Mouse (Mus musculus): ENCODE measurements at regions not wholly inside any gene's neighbourhood (a gene's known extent, or its start where the extent isn't known, plus 50 kb on each side); places are given as distances from the start of the nearest gene placed in this dataset.

- Histone ChIP-seq H3K4me3 (no peak overlapping the region), H3K27ac (no peak overlapping the region), H3K4me2 (no peak overlapping the region), H3K27me3 (no peaks in the 10 kb centered on the region), H3K9ac (no peak overlapping the region), H3K36me3 (no peaks in the 10 kb centered on the region), H3K4me1 (no peaks in the 10 kb centered on the region), H3K9me3 (no peaks in the 10 kb centered on the region)
- no peak for ATAC-seq (ENCODE audit: insufficient number of reproducible peaks, low FRiP score, low TSS enrichment, low read depth)
- WGBS = 19% methylated on average over 1 of the region's 1 CpGs
Measured at GRCm38 (mm10) chr2:139207649-139208048, 286.1 kb upstream of the Sptlc3 start.

- Histone ChIP-seq H3K9me3 (no peaks in the 10 kb centered on the region), H3K36me3 (no peaks in the 10 kb centered on the region), H3K4me2 (no peak overlapping the region), H3K9ac (no peak overlapping the region), H3K4me1 (peaks cover 5% of the 10 kb centered on the region), H3K4me3 (no peak overlapping the region), H3K27me3 (no peaks in the 10 kb centered on the region), H3K27ac (0 out of 2 replicates have a peak overlapping the region, but pooled peaks have one; percentile 27)
- ATAC-seq (ENCODE audit: insufficient number of reproducible peaks, low FRiP score, low TSS enrichment, low read depth) = no peak
- 12% methylated on average over 9 of the region's 9 CpGs for WGBS
Measured at GRCm38 (mm10) chr2:139220757-139221400, 272.8 kb upstream of the Sptlc3 start.

DNA sequence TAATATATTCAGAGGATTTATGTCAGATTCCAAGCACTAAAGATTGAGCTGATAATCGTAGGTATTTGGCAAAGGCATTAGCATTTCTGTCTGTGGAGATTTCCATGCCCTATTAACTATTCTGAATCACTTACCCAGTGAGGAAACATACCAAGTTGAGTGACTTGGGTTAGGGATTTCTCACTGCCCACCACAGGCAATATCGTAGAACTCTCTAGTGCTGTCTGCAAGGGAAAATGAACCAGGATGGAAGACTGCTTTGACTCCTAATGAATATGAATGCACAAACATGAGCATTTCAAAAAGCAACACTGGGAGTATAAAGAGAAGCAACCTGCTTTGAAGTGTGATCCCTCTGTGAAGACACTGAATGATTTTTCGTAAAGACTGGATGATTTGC lies 263.3 kb upstream of the Sptlc3 start:
- Histone ChIP-seq H3K36me3 (no peaks in the 10 kb centered on the region), H3K4me2 (no peak overlapping the region), H3K27ac (no peak overlapping the region), H3K4me1 (no peaks in the 10 kb centered on the region), H3K4me3 (no peak overlapping the region), H3K9me3 (no peaks in the 10 kb centered on the region), H3K27me3 (no peaks in the 10 kb centered on the region), H3K9ac (no peak overlapping the region)
- no peak for ATAC-seq (ENCODE audit: insufficient number of reproducible peaks, low FRiP score, low TSS enrichment, low read depth)
- WGBS = 62% methylated on average over 3 of the region's 3 CpGs

DNA sequence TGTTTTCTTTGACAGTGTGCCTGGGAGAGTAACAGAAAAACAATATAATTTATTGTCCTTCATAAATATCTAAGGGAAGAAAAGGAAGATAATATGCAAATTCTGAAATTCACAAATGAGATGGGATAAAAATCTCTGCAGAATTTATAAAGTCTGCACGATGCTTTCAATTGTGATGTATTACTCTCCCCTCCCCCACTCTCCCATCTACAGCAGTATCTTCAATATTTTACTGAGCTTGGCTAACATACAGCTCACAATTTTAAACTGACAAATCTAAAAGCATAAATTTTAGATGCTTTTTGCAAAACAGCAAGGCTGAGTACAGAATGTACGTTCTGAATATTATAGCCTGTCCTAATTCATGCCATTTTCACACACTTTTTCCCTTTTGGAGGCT lies 243.6 kb upstream of the Sptlc3 start:
- no peak overlapping the region for H3K9ac ChIP-seq
- no peak overlapping the region for H3K27ac ChIP-seq
- no peak overlapping the region for H3K4me2 ChIP-seq
- no peaks in the 10 kb centered on the region for H3K9me3 ChIP-seq
- H3K4me3 ChIP-seq = no peak overlapping the region
- 80% methylated on average over 2 of the region's 2 CpGs for WGBS
- no peaks in the 10 kb centered on the region for H3K4me1 ChIP-seq
- no peaks in the 10 kb centered on the region for H3K36me3 ChIP-seq
- H3K27me3 ChIP-seq = no peaks in the 10 kb centered on the region
- ATAC-seq (ENCODE audit: insufficient number of reproducible peaks, low FRiP score, low TSS enrichment, low read depth) = no peak

- 81% methylated on average over 2 of the region's 2 CpGs for WGBS
- no peak overlapping the region for H3K4me2 ChIP-seq
- H3K27ac ChIP-seq = no peak overlapping the region
- H3K9ac ChIP-seq = no peak overlapping the region
- H3K27me3 ChIP-seq = no peaks in the 10 kb centered on the region
- H3K9me3 ChIP-seq = no peaks in the 10 kb centered on the region
- H3K36me3 ChIP-seq = no peaks in the 10 kb centered on the region
- no peak for ATAC-seq (ENCODE audit: insufficient number of reproducible peaks, low FRiP score, low TSS enrichment, low read depth)
- H3K4me1 ChIP-seq = no peaks in the 10 kb centered on the region
- H3K4me3 ChIP-seq = no peak overlapping the region
Measured at GRCm38 (mm10) chr2:139267119-139267518, 226.6 kb upstream of the Sptlc3 start.

- no peak for ATAC-seq (ENCODE audit: insufficient number of reproducible peaks, low FRiP score, low TSS enrichment, low read depth)
- Histone ChIP-seq H3K9ac (no peak overlapping the region), H3K4me2 (no peak overlapping the region), H3K36me3 (no peaks in the 10 kb centered on the region), H3K27ac (no peak overlapping the region), H3K4me1 (no peaks in the 10 kb centered on the region), H3K9me3 (no peaks in the 10 kb centered on the region), H3K27me3 (no peaks in the 10 kb centered on the region), H3K4me3 (no peak overlapping the region)
- 73% methylated on average over 5 of the region's 5 CpGs for WGBS
Measured at GRCm38 (mm10) chr2:139276581-139276980, 217.1 kb upstream of the Sptlc3 start.

- no peak overlapping the region for H3K9ac ChIP-seq
- ATAC-seq (ENCODE audit: insufficient number of reproducible peaks, low FRiP score, low TSS enrichment, low read depth) = no peak
- no peaks in the 10 kb centered on the region for H3K36me3 ChIP-seq
- no peak overlapping the region for H3K27ac ChIP-seq
- H3K4me1 ChIP-seq = no peaks in the 10 kb centered on the region
- no peak overlapping the region for H3K4me3 ChIP-seq
- 86% methylated on average over 8 of the region's 8 CpGs for WGBS
- H3K4me2 ChIP-seq = no peak overlapping the region
- no peaks in the 10 kb centered on the region for H3K27me3 ChIP-seq
- no peaks in the 10 kb centered on the region for H3K9me3 ChIP-seq
Measured at GRCm38 (mm10) chr2:139277571-139277970, 216.1 kb upstream of the Sptlc3 start.

DNA sequence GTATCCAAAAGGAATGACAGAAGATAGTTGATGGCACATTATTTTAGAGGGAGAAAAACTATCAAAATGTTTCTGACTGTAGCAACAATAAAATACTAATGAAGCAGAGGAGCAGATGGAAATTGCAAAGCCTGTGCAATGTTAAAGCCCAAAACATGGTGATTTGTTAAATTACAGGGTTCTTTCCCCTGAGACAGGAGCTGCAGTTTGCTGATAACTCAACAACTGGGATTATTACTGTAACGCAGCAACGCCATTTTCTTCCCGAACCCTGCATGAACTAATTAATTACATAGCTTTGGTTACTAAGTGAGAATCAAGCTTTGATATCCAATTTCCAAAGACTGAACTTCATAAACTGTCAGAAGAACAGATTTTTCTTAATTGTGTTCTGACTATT lies 212.7 kb upstream of the Sptlc3 start:
- whole genome bisulfite sequencing = 57% methylated on average over 3 of the region's 3 CpGs
- no peak overlapping the region for H3K9ac ChIP-seq
- no peak overlapping the region for H3K27ac ChIP-seq
- H3K27me3 ChIP-seq = no peaks in the 10 kb centered on the region
- H3K9me3 ChIP-seq = no peaks in the 10 kb centered on the region
- no peak for ATAC-seq (ENCODE audit: insufficient number of reproducible peaks, low FRiP score, low TSS enrichment, low read depth)
- H3K4me1 ChIP-seq = no peaks in the 10 kb centered on the region
- no peaks in the 10 kb centered on the region for H3K36me3 ChIP-seq
- no peak overlapping the region for H3K4me3 ChIP-seq
- no peak overlapping the region for H3K4me2 ChIP-seq

- WGBS = 45% methylated on average over 4 of the region's 4 CpGs
- no peak overlapping the region for H3K27ac ChIP-seq
- H3K36me3 ChIP-seq = no peaks in the 10 kb centered on the region
- H3K27me3 ChIP-seq = no peaks in the 10 kb centered on the region
- no peak overlapping the region for H3K4me2 ChIP-seq
- H3K4me3 ChIP-seq = no peak overlapping the region
- no peak overlapping the region for H3K9ac ChIP-seq
- no peaks in the 10 kb centered on the region for H3K4me1 ChIP-seq
- ATAC-seq (ENCODE audit: insufficient number of reproducible peaks, low FRiP score, low TSS enrichment, low read depth) = no peak
- no peaks in the 10 kb centered on the region for H3K9me3 ChIP-seq
Measured at GRCm38 (mm10) chr2:139284315-139284714, 209.4 kb upstream of the Sptlc3 start.

GRCm38 (mm10) chr2:139286446-139286845 lies 207.3 kb upstream of the Sptlc3 start:
- Histone ChIP-seq H3K9me3 (no peaks in the 10 kb centered on the region), H3K27me3 (no peaks in the 10 kb centered on the region), H3K9ac (no peak overlapping the region), H3K36me3 (no peaks in the 10 kb centered on the region), H3K4me1 (no peaks in the 10 kb centered on the region), H3K4me3 (no peak overlapping the region), H3K27ac (no peak overlapping the region), H3K4me2 (no peak overlapping the region)
- WGBS = 52% methylated on average over 2 of the region's 2 CpGs
- ATAC-seq (ENCODE audit: insufficient number of reproducible peaks, low FRiP score, low TSS enrichment, low read depth) = no peak

GRCm38 (mm10) chr2:139298541-139299152 lies 195.1 kb upstream of the Sptlc3 start:
- no peak for ATAC-seq (ENCODE audit: insufficient number of reproducible peaks, low FRiP score, low TSS enrichment, low read depth)
- Histone ChIP-seq H3K4me1 (no peaks in the 10 kb centered on the region), H3K36me3 (no peaks in the 10 kb centered on the region), H3K27me3 (no peaks in the 10 kb centered on the region), H3K4me2 (no peak overlapping the region), H3K27ac (no peak overlapping the region), H3K9me3 (no peaks in the 10 kb centered on the region), H3K9ac (no peak overlapping the region), H3K4me3 (no peak overlapping the region)
- WGBS = 58% methylated on average over 6 of the region's 6 CpGs

DNA sequence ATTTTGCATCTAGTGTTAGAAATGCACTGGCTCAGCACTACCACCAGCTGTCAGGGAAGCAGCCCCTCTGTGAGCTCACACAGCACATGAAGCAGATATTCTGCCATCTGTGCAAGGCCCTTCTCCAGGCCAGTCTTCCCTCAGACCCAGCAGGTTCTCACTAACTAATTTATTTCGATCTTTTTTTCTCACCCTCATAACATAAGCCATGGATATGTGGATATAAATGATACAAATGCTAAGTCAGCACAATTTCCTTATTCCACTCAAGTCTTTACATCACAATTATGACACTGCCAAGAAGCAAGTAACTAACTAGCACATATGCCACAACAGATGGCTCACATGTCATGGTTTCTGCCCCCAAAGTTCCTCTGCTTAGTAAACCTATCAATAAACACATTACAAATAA lies 182.3 kb upstream of the Sptlc3 start:
- H3K27ac ChIP-seq = no peak overlapping the region
- no peak overlapping the region for H3K4me2 ChIP-seq
- H3K9ac ChIP-seq = no peak overlapping the region
- H3K4me3 ChIP-seq = no peak overlapping the region
- H3K4me1 ChIP-seq = no peaks in the 10 kb centered on the region
- 89% methylated on average over 1 of the region's 1 CpGs for WGBS
- ATAC-seq (ENCODE audit: insufficient number of reproducible peaks, low FRiP score, low TSS enrichment, low read depth) = no peak
- H3K27me3 ChIP-seq = no peaks in the 10 kb centered on the region
- no peaks in the 10 kb centered on the region for H3K36me3 ChIP-seq
- H3K9me3 ChIP-seq = no peaks in the 10 kb centered on the region

GRCm38 (mm10) chr2:139312053-139312452 lies 181.7 kb upstream of the Sptlc3 start:
- H3K27me3 ChIP-seq = no peaks in the 10 kb centered on the region
- 81% methylated on average over 4 of the region's 4 CpGs for WGBS

More at GRCm38 (mm10) chr2:139312053-139312452, 181.7 kb upstream of the Sptlc3 start:
- Histone ChIP-seq H3K27ac (no peak overlapping the region), H3K4me2 (no peak overlapping the region), H3K4me3 (no peak overlapping the region), H3K9me3 (no peaks in the 10 kb centered on the region), H3K36me3 (no peaks in the 10 kb centered on the region), H3K9ac (no peak overlapping the region), H3K4me1 (no peaks in the 10 kb centered on the region)
- ATAC-seq (ENCODE audit: insufficient number of reproducible peaks, low FRiP score, low TSS enrichment, low read depth) = no peak

Data from limb, embryonic 15.5 days (tissue).